Mouse (Mus musculus) spleen, adult 2 months (tissue): ENCODE results near the gene Ccdc142. TPM values are rescaled to one million over a fixed set of nuclear protein-coding genes. Genes with fewer than 3 reads are reported as not detected.

Experiments
- DNase-seq, 2 experiments: peaks; one replicate each; pipeline versions ENCODE4 v3.0.0 to v3.0.0-alpha.2; 2012 to 2021; ENCODE audit warnings: low spot score in 2 of 2, low read depth in 1 of 2
- H3K27ac ChIP-seq: fragments of 200-500 bp; 2 replicates; pipeline ENCODE4 v1.5.1; 2012; ENCODE audit warnings: low read length, inconsistent platforms; ENCODE audit not compliant: insufficient read depth
- H3K27me3 ChIP-seq: fragments of 200-500 bp; 2 replicates; pipeline ENCODE4 v1.6.1; 2012; ENCODE audit warnings: mild to moderate bottlenecking, moderate library complexity, low read length, inconsistent platforms; ENCODE audit not compliant: control insufficient read depth, insufficient read depth
- H3K36me3 ChIP-seq: fragments of 200-500 bp; 2 replicates; pipeline ENCODE4 v1.6.1; 2012; ENCODE audit warnings: mild to moderate bottlenecking, low read length, inconsistent platforms; ENCODE audit not compliant: control insufficient read depth, insufficient read depth
- H3K4me1 ChIP-seq: fragments of 200-500 bp; 2 replicates; pipeline ENCODE4 v1.6.1; 2011; ENCODE audit warnings: inconsistent platforms; ENCODE audit not compliant: control insufficient read depth, insufficient read depth, insufficient read length
- H3K4me3 ChIP-seq: fragments of 200-500 bp; 2 replicates; pipeline ENCODE4 v1.5.1; 2011; ENCODE audit warnings: mild to moderate bottlenecking, inconsistent platforms; ENCODE audit not compliant: insufficient read depth, insufficient read length; ENCODE audit errors: extremely low read depth
- CTCF ChIP-seq: fragments of 200-500 bp; IDR thresholded peaks from 2 replicates; pipeline ENCODE4 v1.5.1; 2011; ENCODE audit warnings: mild to moderate bottlenecking, inconsistent platforms; ENCODE audit not compliant: insufficient read depth, insufficient read length, insufficient replicate concordance; ENCODE audit errors: extremely low read depth
- POLR2A ChIP-seq: fragments of 200-500 bp; IDR thresholded peaks from 2 replicates; pipeline ENCODE4 v1.6.1; 2011; ENCODE audit warnings: low read depth, low read length, inconsistent platforms
- WGBS: fragments of 180-500 bp; shearing (Covaris S2); methylation state at CpG from one replicate; pipeline ENCODE4 v1.1.7; 2018; 5-methylcytosine and 5-hydroxymethylcytosine counted together
- polyA plus RNA-seq: library from polyadenylated mRNA; depleted of rRNA; stranded (reverse); fragments of >200 nt; gene quantifications from 2 replicates; pipeline ENCODE4 v1.2.3, GENCODE M21; 2012

Gene Ccdc142
- polyA plus RNA-seq, 1 experiment: 12.3 TPM

DNA sequence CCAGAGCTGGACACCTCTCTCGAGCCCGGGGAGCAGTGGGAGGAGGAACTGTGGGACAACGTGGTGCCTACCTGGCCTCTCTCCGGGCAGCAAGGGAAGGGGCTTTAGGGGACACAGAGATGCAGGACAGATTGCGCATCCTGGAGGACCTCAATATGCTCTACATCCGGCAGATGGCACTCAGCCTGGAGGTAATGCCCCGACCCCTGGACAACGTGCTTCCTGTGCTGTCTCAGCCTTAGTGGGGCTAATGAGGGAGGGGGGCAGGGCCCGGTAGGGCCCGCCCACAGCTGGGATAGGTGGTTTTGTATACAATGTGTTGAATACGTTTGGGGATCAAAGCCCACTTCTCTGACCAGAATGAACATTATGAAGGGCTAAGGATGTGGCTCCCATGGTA is 36.7 kb downstream of the Ccdc142 start:
- WGBS: 8% methylated on average over 11 of the region's 11 CpGs
- H3K4me1 ChIP-seq: peaks cover 3% of the 10 kb centered on the region
- H3K27ac ChIP-seq: no peak overlapping the region
- no peak for DNase-seq
- H3K36me3 ChIP-seq: no peaks in the 10 kb centered on the region
- no peak overlapping the region for H3K4me3 ChIP-seq
- peaks cover 13% of the 10 kb centered on the region for H3K27me3 ChIP-seq
- no peak for TF ChIP-seq CTCF
- TF ChIP-seq POLR2A: no peak

DNA sequence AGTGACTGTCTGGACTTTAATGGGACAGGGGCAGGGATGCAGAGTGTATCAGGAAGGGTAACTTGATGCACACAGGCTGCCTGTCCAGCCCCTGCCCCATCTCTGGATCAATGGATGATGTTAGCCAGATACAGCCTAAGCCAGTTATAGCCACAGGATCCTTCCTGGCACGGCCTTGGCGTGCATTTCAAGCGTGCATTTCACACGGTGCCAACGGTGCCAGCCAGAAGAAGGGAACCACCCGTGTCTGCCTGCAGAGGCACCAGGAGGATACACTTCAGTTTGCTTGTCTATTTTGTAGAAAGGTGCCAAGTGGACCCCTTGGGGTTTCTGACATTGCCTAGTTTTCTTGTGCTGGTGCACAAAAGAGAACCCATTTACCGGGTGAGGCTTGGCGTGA is 38.6 kb downstream of the Ccdc142 start:
- Histone ChIP-seq H3K36me3 (no peaks in the 10 kb centered on the region), H3K27ac (no peak overlapping the region), H3K4me1 (peaks cover 3% of the 10 kb centered on the region), H3K27me3 (peaks cover 13% of the 10 kb centered on the region), H3K4me3 (no peak overlapping the region)
- 95% methylated on average over 8 of the region's 8 CpGs for WGBS
- DNase-seq: no peak
- TF ChIP-seq CTCF: no peak

DNA sequence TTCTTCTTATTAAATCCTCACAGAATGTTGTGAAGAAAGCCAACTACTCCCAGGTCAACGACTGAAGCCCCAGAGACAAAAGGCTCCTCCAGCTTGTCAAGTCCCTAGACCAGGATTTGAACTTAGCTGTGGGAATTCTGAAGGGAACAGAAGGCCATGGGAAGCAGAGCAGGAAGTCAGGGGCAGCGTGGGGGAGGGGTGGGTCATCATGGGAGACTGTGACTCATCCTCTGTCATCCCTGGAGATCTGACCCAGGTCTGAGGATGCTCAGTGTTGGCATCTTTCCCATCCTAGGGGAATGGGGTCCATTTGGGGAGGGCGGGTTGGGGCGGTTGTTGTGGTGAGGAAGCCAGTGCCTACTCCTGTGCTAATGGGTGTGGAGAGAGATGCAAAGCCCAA is 40.2 kb downstream of the Ccdc142 start:
- no peak for DNase-seq
- Histone ChIP-seq H3K27me3 (peaks cover 9% of the 10 kb centered on the region), H3K27ac (no peak overlapping the region), H3K36me3 (no peaks in the 10 kb centered on the region), H3K4me1 (peaks cover 3% of the 10 kb centered on the region), H3K4me3 (no peak overlapping the region)
- TF ChIP-seq CTCF: no peak
- TF ChIP-seq POLR2A: no peak
- WGBS: 72% methylated on average over 4 of the region's 4 CpGs

DNA sequence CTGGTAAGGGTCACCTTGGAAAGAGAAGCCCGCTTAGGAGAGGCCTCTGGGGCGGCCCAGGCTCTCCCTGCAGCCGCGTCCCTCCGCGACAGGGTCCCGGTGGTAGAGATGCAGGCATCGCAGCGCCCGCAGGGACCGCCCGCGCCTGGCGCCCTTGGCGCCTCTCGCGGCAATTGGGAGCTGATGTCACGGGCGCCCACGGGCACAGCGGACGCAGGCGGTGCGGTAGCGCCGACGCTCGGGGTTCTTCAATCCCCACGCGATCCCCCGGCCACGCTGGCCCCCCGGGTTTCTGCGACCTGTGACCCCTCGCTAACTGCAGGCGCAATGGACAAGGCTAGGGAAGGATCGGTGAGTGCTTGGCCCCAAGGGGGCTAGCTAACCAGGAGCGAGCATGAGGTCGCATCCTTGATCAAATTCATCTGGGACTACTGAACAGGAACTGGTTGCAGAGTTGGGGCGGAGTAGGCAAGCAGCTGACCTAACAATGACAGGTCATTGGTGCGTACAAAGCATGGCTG is 40.9 kb downstream of the Ccdc142 start:
- no peak for DNase-seq
- 24% methylated on average over 41 of the region's 41 CpGs for WGBS
- H3K4me3 ChIP-seq: no peak overlapping the region
- peaks cover 3% of the 10 kb centered on the region; the same call in 1 of the 2 replicates for H3K4me1 ChIP-seq
- H3K27me3 ChIP-seq: peaks cover 5% of the 10 kb centered on the region; the same call in 1 of the 2 replicates
- no peaks in the 10 kb centered on the region for H3K36me3 ChIP-seq
- TF ChIP-seq POLR2A (no peak), CTCF (no peak)
- H3K27ac ChIP-seq: no peak overlapping the region

DNA sequence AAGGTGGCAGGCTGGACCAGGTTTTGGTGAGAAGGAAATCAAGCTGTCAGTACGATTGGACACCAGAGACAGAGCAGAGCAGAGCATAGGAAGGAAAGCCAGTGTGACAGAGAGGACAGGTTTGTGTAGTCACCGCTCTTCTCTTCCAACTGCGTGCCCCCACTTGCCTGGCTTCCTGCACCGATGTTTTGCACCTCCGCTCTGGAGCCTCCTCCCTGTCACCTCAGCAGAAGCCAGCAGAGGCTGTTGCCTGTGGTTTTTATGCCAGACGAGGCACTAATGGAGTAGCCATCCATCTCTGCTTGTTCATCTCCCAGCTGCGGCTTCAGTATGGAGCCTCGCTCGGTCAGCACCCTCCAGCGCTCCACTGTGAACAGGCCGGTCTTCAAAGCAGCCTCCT is 41.5 kb downstream of the Ccdc142 start:
- no peaks in the 10 kb centered on the region for H3K36me3 ChIP-seq
- H3K4me3 ChIP-seq: no peak overlapping the region
- DNase-seq: no peak
- TF ChIP-seq CTCF (no peak), POLR2A (no peak)
- WGBS: 74% methylated on average over 11 of the region's 11 CpGs
- H3K27me3 ChIP-seq: no peaks in the 10 kb centered on the region
- peaks cover 2% of the 10 kb centered on the region; the same call in 1 of the 2 replicates for H3K4me1 ChIP-seq
- H3K27ac ChIP-seq: no peak overlapping the region

DNA sequence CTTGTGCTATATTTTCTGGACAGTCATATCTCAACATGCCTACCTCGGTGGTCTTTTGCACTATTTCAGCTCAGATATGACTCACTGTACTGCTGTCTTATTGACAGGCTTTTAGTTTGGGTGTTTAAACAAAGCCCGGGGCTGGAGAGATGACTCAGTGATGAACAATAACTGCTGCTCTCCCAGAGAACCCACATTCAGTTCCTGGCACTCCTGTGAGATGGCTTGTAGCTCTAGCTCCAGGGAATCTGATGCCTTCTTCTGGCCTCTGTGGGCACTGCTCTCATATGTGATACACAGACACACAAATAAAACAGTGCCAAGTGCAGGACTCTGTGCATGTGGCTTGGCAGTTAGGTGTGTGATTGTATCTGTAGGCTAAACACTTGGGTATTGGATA is 43.8 kb downstream of the Ccdc142 start:
- no peak overlapping the region for H3K27ac ChIP-seq
- no peak overlapping the region for H3K4me3 ChIP-seq
- H3K36me3 ChIP-seq: no peaks in the 10 kb centered on the region
- 78% methylated on average over 2 of the region's 2 CpGs for WGBS
- no peak for DNase-seq
- H3K27me3 ChIP-seq: no peaks in the 10 kb centered on the region
- H3K4me1 ChIP-seq: no peaks in the 10 kb centered on the region
- TF ChIP-seq CTCF (no peak), POLR2A (no peak)

DNA sequence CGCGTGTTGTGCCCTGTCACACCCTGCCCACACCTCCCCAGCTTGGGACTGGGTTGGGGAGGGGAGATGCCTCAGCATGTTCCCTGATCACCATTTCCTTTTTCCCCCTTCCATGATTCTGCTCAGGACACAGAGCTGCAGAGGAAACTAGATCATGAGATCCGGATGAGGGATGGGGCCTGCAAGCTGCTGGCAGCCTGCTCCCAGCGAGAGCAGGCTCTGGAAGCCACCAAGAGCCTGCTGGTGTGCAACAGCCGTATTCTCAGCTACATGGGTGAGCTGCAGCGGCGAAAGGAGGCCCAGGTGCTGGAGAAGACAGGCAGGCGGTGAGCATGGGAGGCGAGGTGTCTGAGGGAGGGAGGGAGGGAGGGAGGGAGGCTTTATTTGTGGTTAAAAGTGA is 44.4 kb downstream of the Ccdc142 start:
- TF ChIP-seq CTCF (no peak), POLR2A (no peak)
- Histone ChIP-seq H3K4me3 (no peak overlapping the region), H3K4me1 (no peaks in the 10 kb centered on the region), H3K27ac (no peak overlapping the region), H3K27me3 (no peaks in the 10 kb centered on the region), H3K36me3 (no peaks in the 10 kb centered on the region)
- 81% methylated on average over 9 of the region's 9 CpGs for WGBS
- DNase-seq: no peak

DNA sequence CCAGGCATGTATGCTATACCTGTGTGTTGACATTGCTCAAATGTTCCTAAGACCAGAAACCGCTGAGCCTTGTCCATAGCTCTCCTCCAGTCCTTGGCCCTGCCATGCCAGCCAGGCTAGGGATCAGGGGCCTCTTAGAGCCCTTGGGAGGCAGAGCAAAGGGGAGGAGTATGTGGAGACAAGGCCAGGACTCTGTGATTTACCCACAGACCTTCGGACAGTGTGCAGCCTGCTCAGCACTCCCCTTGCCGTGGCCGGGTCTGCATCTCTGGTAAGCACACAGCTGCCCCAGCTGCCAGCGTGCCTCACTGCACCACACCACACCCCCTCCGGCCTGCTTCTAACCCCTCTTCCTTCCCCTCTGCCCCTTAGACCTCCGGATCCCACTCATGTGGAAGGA is 45.9 kb downstream of the Ccdc142 start:
- TF ChIP-seq CTCF (no peak), POLR2A (no peak)
- Histone ChIP-seq H3K27me3 (no peaks in the 10 kb centered on the region), H3K36me3 (no peaks in the 10 kb centered on the region), H3K27ac (no peak overlapping the region), H3K4me3 (no peak overlapping the region), H3K4me1 (no peaks in the 10 kb centered on the region)
- WGBS: 45% methylated on average over 7 of the region's 7 CpGs
- DNase-seq: no peak
